Mouse (Mus musculus) heart, embryonic 13.5 days (tissue): Measurements from ENCODE around the gene Whrn. TPM values are rescaled to one million over a fixed set of nuclear protein-coding genes. Genes with fewer than 3 reads are reported as not detected.

Experiments used
- ATAC-seq: fragments of 200-750 bp; cut with Nextera tagmentation; 2 replicates; pipeline ENCODE4 v1.8.0; 2017; ENCODE audit warnings: moderate TSS enrichment; ENCODE audit not compliant: insufficient number of reproducible peaks, low FRiP score, low TSS enrichment; ENCODE audit errors: extremely low read depth
- H3K27ac ChIP-seq: fragments of 300-500 bp; sonication (generic); replicated peaks from 2 replicates; pipeline ENCODE4 v1.5.1; 2015; ENCODE audit warnings: moderate library complexity, mild to moderate bottlenecking, inconsistent platforms
- H3K27me3 ChIP-seq: fragments of 300-500 bp; sonication (generic); replicated peaks from 2 replicates; pipeline ENCODE4 v1.6.1; 2015; ENCODE audit warnings: mild to moderate bottlenecking, inconsistent platforms
- H3K36me3 ChIP-seq: fragments of 300-500 bp; sonication (generic); 2 replicates; pipeline ENCODE4 v1.6.1; 2015; ENCODE audit warnings: mild to moderate bottlenecking, inconsistent platforms
- H3K4me1 ChIP-seq: fragments of 300-500 bp; sonication (generic); 2 replicates; pipeline ENCODE4 v1.6.1; 2015; ENCODE audit warnings: inconsistent platforms
- H3K4me2 ChIP-seq: fragments of 300-500 bp; sonication (generic); 2 replicates; pipeline ENCODE4 v1.6.1; 2015; ENCODE audit warnings: inconsistent platforms, mild to moderate bottlenecking, moderate library complexity
- H3K4me3 ChIP-seq: fragments of 300-500 bp; sonication (generic); 2 replicates; pipeline ENCODE4 v1.5.1; 2015; ENCODE audit warnings: moderate library complexity, mild to moderate bottlenecking, inconsistent platforms
- H3K9ac ChIP-seq: fragments of 300-500 bp; sonication (generic); 2 replicates; pipeline ENCODE4 v1.6.1; 2015; ENCODE audit warnings: inconsistent platforms, mild to moderate bottlenecking, moderate library complexity
- H3K9me3 ChIP-seq: fragments of 300-500 bp; sonication (generic); 2 replicates; pipeline ENCODE4 v1.6.1; 2016; ENCODE audit warnings: inconsistent platforms
- WGBS: fragments of 180-500 bp; shearing (Covaris S2); methylation state at CpG from one replicate; pipeline ENCODE4 v1.1.7; 2015; ENCODE audit warnings: mixed read lengths; 5-methylcytosine and 5-hydroxymethylcytosine counted together
- polyA plus RNA-seq: library from polyadenylated mRNA; unstranded; fragments of >200 nt; fragmentation: Nextera tagmentation; extraction: Ambion mirVana; gene quantifications from 2 replicates; pipeline ENCODE4 v1.2.1, GENCODE M21; 2015

Whrn gene
- polyA plus RNA-seq, 1 experiment from 2014 or later: 2.8 TPM

- Histone ChIP-seq H3K27ac (no peak overlapping the region), H3K9ac (no peak overlapping the region), H3K36me3 (peaks cover 20% of the 10 kb centered on the region), H3K4me2 (no peak overlapping the region), H3K4me1 (peaks cover 18% of the 10 kb centered on the region), H3K4me3 (no peak overlapping the region), H3K27me3 (no peaks in the 10 kb centered on the region), H3K9me3 (no peaks in the 10 kb centered on the region)
- no peak for ATAC-seq
- WGBS: 59% methylated on average over 11 of the region's 11 CpGs
Measured at GRCm38 (mm10) chr4:63389887-63390528, 105.8 kb downstream of the Whrn start.

- H3K9me3 ChIP-seq: no peaks in the 10 kb centered on the region
- ATAC-seq: no peak
- no peak overlapping the region for H3K4me3 ChIP-seq
- no peak overlapping the region for H3K9ac ChIP-seq
- WGBS: 46% methylated on average over 8 of the region's 8 CpGs
- no peak overlapping the region for H3K27ac ChIP-seq
- H3K4me1 ChIP-seq: peaks cover 18% of the 10 kb centered on the region
- H3K4me2 ChIP-seq: no peak overlapping the region
- H3K27me3 ChIP-seq: no peaks in the 10 kb centered on the region
- H3K36me3 ChIP-seq: peaks cover 13% of the 10 kb centered on the region
Measured at GRCm38 (mm10) chr4:63389121-63389886, 106.5 kb downstream of the Whrn start.

GRCm38 (mm10) chr4:63388029-63388428, 107.8 kb downstream of the Whrn start:
- peaks cover 13% of the 10 kb centered on the region; the same call in 1 of the 2 replicates for H3K36me3 ChIP-seq
- no peaks in the 10 kb centered on the region for H3K9me3 ChIP-seq
- H3K9ac ChIP-seq: no peak overlapping the region
- H3K27ac ChIP-seq: no peak overlapping the region
- H3K27me3 ChIP-seq: no peaks in the 10 kb centered on the region
- no peak for ATAC-seq
- 78% methylated on average over 6 of the region's 6 CpGs for WGBS
- peaks cover 18% of the 10 kb centered on the region for H3K4me1 ChIP-seq
- H3K4me2 ChIP-seq: no peak overlapping the region
- no peak overlapping the region for H3K4me3 ChIP-seq

GRCm38 (mm10) chr4:63385784-63386183, 110.0 kb downstream of the Whrn start:
- ATAC-seq: no peak
- Histone ChIP-seq H3K4me2 (no peak overlapping the region), H3K27me3 (no peaks in the 10 kb centered on the region), H3K9ac (no peak overlapping the region), H3K36me3 (peaks cover 30% of the 10 kb centered on the region), H3K4me1 (peaks cover 7% of the 10 kb centered on the region), H3K4me3 (no peak overlapping the region), H3K9me3 (no peaks in the 10 kb centered on the region), H3K27ac (no peak overlapping the region)
- 74% methylated on average over 11 of the region's 11 CpGs for WGBS

- no peak overlapping the region for H3K27ac ChIP-seq
Measured at GRCm38 (mm10) chr4:63385253-63385652, 110.5 kb downstream of the Whrn start.

GRCm38 (mm10) chr4:63384262-63384661, 111.5 kb downstream of the Whrn start:
- Histone ChIP-seq H3K9me3 (no peaks in the 10 kb centered on the region), H3K36me3 (peaks cover 44% of the 10 kb centered on the region), H3K9ac (no peak overlapping the region), H3K4me1 (peaks cover 5% of the 10 kb centered on the region), H3K4me3 (no peak overlapping the region), H3K27ac (no peak overlapping the region), H3K27me3 (no peaks in the 10 kb centered on the region), H3K4me2 (no peak overlapping the region)
- ATAC-seq: no peak
- 87% methylated on average over 4 of the region's 4 CpGs for WGBS

More at GRCm38 (mm10) chr4:63385253-63385652, 110.5 kb downstream of the Whrn start:
- Histone ChIP-seq H3K9me3 (no peaks in the 10 kb centered on the region), H3K4me1 (peaks cover 7% of the 10 kb centered on the region), H3K9ac (no peak overlapping the region), H3K4me2 (no peak overlapping the region), H3K36me3 (peaks cover 34% of the 10 kb centered on the region), H3K4me3 (no peak overlapping the region), H3K27me3 (no peaks in the 10 kb centered on the region)
- 78% methylated on average over 3 of the region's 3 CpGs for WGBS
- no peak for ATAC-seq

- ATAC-seq: no peak
- H3K9ac ChIP-seq: no peak overlapping the region
- H3K36me3 ChIP-seq: peaks cover 52% of the 10 kb centered on the region
- WGBS: 77% methylated on average over 12 of the region's 12 CpGs
- H3K4me2 ChIP-seq: no peak overlapping the region
- no peaks in the 10 kb centered on the region for H3K27me3 ChIP-seq
- no peaks in the 10 kb centered on the region for H3K4me1 ChIP-seq
- no peak overlapping the region for H3K27ac ChIP-seq
- H3K4me3 ChIP-seq: no peak overlapping the region
- no peaks in the 10 kb centered on the region for H3K9me3 ChIP-seq
Measured at GRCm38 (mm10) chr4:63383474-63383873, 112.3 kb downstream of the Whrn start.

GRCm38 (mm10) chr4:63382676-63383369, 113.0 kb downstream of the Whrn start:
- H3K27ac ChIP-seq: no peak overlapping the region
- H3K9me3 ChIP-seq: no peaks in the 10 kb centered on the region
- H3K36me3 ChIP-seq: peaks cover 58% of the 10 kb centered on the region
- no peak overlapping the region for H3K4me2 ChIP-seq
- no peak for ATAC-seq
- no peak overlapping the region for H3K4me3 ChIP-seq
- H3K4me1 ChIP-seq: no peaks in the 10 kb centered on the region
- WGBS: 73% methylated on average over 4 of the region's 4 CpGs
- H3K27me3 ChIP-seq: no peaks in the 10 kb centered on the region
- no peak overlapping the region for H3K9ac ChIP-seq

GRCm38 (mm10) chr4:63377483-63377882, 118.3 kb downstream of the Whrn start:
- Histone ChIP-seq H3K9me3 (no peaks in the 10 kb centered on the region), H3K27me3 (no peaks in the 10 kb centered on the region), H3K36me3 (peaks cover 80% of the 10 kb centered on the region), H3K27ac (no peak overlapping the region), H3K4me3 (no peak overlapping the region), H3K4me1 (0 out of 2 replicates have a peak, but pooled peaks cover 3% of the 10 kb centered on the region), H3K4me2 (no peak overlapping the region), H3K9ac (no peak overlapping the region)
- no peak for ATAC-seq
- 66% methylated on average over 7 of the region's 7 CpGs for WGBS

GRCm38 (mm10) chr4:63375367-63375766, 120.4 kb downstream of the Whrn start:
- WGBS: 78% methylated on average over 1 of the region's 1 CpGs
- no peak overlapping the region for H3K4me2 ChIP-seq
- no peak overlapping the region for H3K9ac ChIP-seq
- no peak overlapping the region for H3K27ac ChIP-seq
- no peak overlapping the region for H3K4me3 ChIP-seq
- no peak for ATAC-seq
- no peaks in the 10 kb centered on the region for H3K9me3 ChIP-seq
- H3K4me1 ChIP-seq: 0 out of 2 replicates have a peak, but pooled peaks cover 3% of the 10 kb centered on the region
- H3K27me3 ChIP-seq: no peaks in the 10 kb centered on the region; the same call in 1 of the 2 replicates
- H3K36me3 ChIP-seq: peaks cover 65% of the 10 kb centered on the region

GRCm38 (mm10) chr4:63374331-63374730, 121.5 kb downstream of the Whrn start:
- H3K27me3 ChIP-seq: no peaks in the 10 kb centered on the region; the same call in 1 of the 2 replicates
- no peak overlapping the region for H3K4me2 ChIP-seq
- H3K4me3 ChIP-seq: no peak overlapping the region
- H3K9me3 ChIP-seq: no peaks in the 10 kb centered on the region
- H3K4me1 ChIP-seq: 0 out of 2 replicates have a peak, but pooled peaks cover 3% of the 10 kb centered on the region
- H3K36me3 ChIP-seq: peaks cover 57% of the 10 kb centered on the region
- H3K27ac ChIP-seq: no peak overlapping the region
- 0 out of 2 replicates have a peak, but pooled peaks have one; percentile 28 for ATAC-seq
- no peak overlapping the region for H3K9ac ChIP-seq
- WGBS: 64% methylated on average over 12 of the region's 12 CpGs
